Mouse (Mus musculus): Measurements from ENCODE around the gene Evi5.

GRCm38 (mm10) chr5:107777545-107777830, 97.4 kb downstream of the Evi5 start:
- TF ChIP-seq CTCF (IDR thresholded peaks at IDR 0.05; ENCODE audit: control insufficient read depth, insufficient read depth, insufficient read length) (no peak), MAX (IDR thresholded peaks at IDR 0.05) (no peak), MYOG (IDR thresholded peaks at IDR 0.05; ENCODE audit: control insufficient read depth, extremely low read depth, insufficient read length) (no peak), USF1 (IDR thresholded peaks at IDR 0.05; ENCODE audit: low read depth) (no peak)
